Mouse (Mus musculus) heart, embryonic 14.5 days (tissue): Measurements from ENCODE around the gene Gca. TPM values are rescaled to one million over a fixed set of nuclear protein-coding genes. Genes with fewer than 3 reads are reported as not detected.

Experiments
- ATAC-seq: fragments of 200-750 bp; cut with Nextera tagmentation; 2 replicates; pipeline ENCODE4 v1.8.0; 2017; ENCODE audit warnings: low read depth, moderate TSS enrichment; ENCODE audit not compliant: insufficient number of reproducible peaks, insufficient read depth, low FRiP score
- H3K27ac ChIP-seq, 2 experiments: fragments of 200-500 bp in 1 of 2; fragments of 300-500 bp in 1 of 2; sonication (generic) in 1 of 2; replicated peaks in 1 of 2; 2 replicates each; pipeline ENCODE4 v1.5.1; 2012 to 2014; ENCODE audit warnings: low read depth in 2 of 2, low read length in 2 of 2, control low read depth in 1 of 2, mild to moderate bottlenecking in 1 of 2, mixed read lengths in 1 of 2; ENCODE audit not compliant: control insufficient read depth in 1 of 2, insufficient read depth in 1 of 2
- H3K27me3 ChIP-seq: fragments of 300-500 bp; sonication (generic); 2 replicates; pipeline ENCODE4 v1.6.1; 2014; ENCODE audit warnings: mild to moderate bottlenecking, low read length, control low read depth; ENCODE audit not compliant: control insufficient read depth, insufficient read depth
- H3K36me3 ChIP-seq: fragments of 300-500 bp; sonication (generic); 2 replicates; pipeline ENCODE4 v1.6.1; 2014; ENCODE audit warnings: mild to moderate bottlenecking, control low read depth, low read length, mixed read lengths; ENCODE audit not compliant: control insufficient read depth, insufficient read depth
- H3K4me1 ChIP-seq, 2 experiments: fragments of 200-500 bp in 1 of 2; fragments of 300-500 bp in 1 of 2; sonication (generic) in 1 of 2; 2 replicates each; pipeline ENCODE4 v1.6.1; 2012 to 2014; ENCODE audit warnings: low read length in 2 of 2, control low read depth in 1 of 2, mixed read lengths in 1 of 2; ENCODE audit not compliant: control insufficient read depth in 2 of 2, insufficient read depth in 2 of 2
- H3K4me2 ChIP-seq: fragments of 300-500 bp; sonication (generic); 2 replicates; pipeline ENCODE4 v1.6.1; 2014; ENCODE audit warnings: mild to moderate bottlenecking, low read length
- H3K4me3 ChIP-seq, 2 experiments: fragments of 200-500 bp in 1 of 2; fragments of 300-500 bp in 1 of 2; sonication (generic) in 1 of 2; 2 replicates each; pipeline ENCODE4 v1.5.1; 2012 to 2014; ENCODE audit warnings: low read length in 2 of 2, mild to moderate bottlenecking in 2 of 2, control low read depth in 1 of 2, low read depth in 1 of 2, moderate library complexity in 1 of 2; ENCODE audit not compliant: control insufficient read depth in 1 of 2, insufficient read depth in 1 of 2
- H3K9ac ChIP-seq: fragments of 300-500 bp; sonication (generic); 2 replicates; pipeline ENCODE4 v1.6.1; 2014; ENCODE audit warnings: mild to moderate bottlenecking, low read length
- H3K9me3 ChIP-seq: fragments of 300-500 bp; sonication (generic); 2 replicates; pipeline ENCODE4 v1.6.1; 2016; ENCODE audit warnings: low read length, control low read depth; ENCODE audit not compliant: control insufficient read depth
- WGBS: fragments of 180-500 bp; shearing (Covaris S2); extraction: QIAGEN DNeasy Blood & Tissue Kit; methylation state at CpG from one replicate; pipeline ENCODE4 v1.1.7; 2014; 5-methylcytosine and 5-hydroxymethylcytosine counted together
- polyA plus RNA-seq: library from polyadenylated mRNA; unstranded; fragments of >200 nt; fragmentation: Nextera tagmentation; extraction: Ambion mirVana; gene quantifications from 2 replicates; pipeline ENCODE4 v1.2.1, GENCODE M21; 2014

Gca gene
- polyA plus RNA-seq, 1 experiment from 2014 or later, result 19.1 TPM

DNA sequence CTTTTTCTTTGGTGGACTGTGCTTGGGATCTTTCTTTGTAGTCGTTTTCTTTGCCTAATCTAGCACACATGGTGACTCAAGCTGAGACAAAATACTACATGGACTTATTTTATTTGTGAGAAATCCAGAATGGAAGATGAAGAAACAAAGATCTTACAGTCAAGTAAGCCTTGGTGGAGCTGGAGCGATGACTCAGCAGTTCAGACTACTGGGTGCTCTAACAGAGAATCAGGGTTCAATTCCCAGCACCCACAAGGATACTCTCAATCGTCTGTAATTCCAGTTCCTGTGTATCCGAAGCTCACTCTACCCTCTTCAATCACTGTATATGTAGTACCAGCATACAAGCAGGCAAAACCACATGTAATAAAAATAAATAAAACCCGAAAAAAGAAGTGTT is 6.2 kb downstream of the Gca start:
- no peaks in the 10 kb centered on the region for H3K27me3 ChIP-seq
- H3K4me1 ChIP-seq, result 0 out of 4 replicates have a peak, but pooled peaks cover 0 to 2% of the 10 kb centered on the region in 2 experiments
- 85% methylated on average over 5 of the region's 5 CpGs for WGBS
- H3K4me2 ChIP-seq, result no peak overlapping the region
- no peak overlapping the region for H3K9ac ChIP-seq
- H3K4me3 ChIP-seq, result no peak overlapping the region
- H3K9me3 ChIP-seq, result no peaks in the 10 kb centered on the region
- H3K36me3 ChIP-seq, result 0 out of 2 replicates have a peak, but pooled peaks cover 4% of the 10 kb centered on the region
- H3K27ac ChIP-seq, result no peak overlapping the region
- ATAC-seq, result no peak

DNA sequence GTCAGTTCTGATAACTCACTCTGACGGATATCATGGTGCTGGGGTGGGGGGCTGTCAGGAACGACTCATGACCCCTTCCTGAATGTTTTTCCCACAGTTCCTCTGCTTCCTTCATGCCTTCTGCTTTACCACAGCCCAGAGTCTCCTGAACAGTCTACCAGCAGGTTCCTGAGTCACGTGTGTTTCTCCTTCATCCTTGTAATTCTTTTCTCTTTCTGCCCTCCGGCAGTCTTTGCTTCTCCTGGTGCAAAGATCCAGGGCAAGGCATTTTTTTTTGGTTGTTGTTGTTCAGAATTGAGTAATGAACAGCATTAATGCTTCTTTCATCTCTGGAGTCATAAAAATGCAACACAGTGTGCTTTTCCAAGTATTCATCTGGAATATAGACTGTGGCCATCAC is 6.7 kb downstream of the Gca start:
- H3K9me3 ChIP-seq, result no peaks in the 10 kb centered on the region
- H3K27ac ChIP-seq, result no peak overlapping the region
- H3K4me2 ChIP-seq, result no peak overlapping the region
- 74% methylated on average over 4 of the region's 4 CpGs for WGBS
- ATAC-seq, result no peak
- H3K27me3 ChIP-seq, result no peaks in the 10 kb centered on the region
- H3K36me3 ChIP-seq, result 0 out of 2 replicates have a peak, but pooled peaks cover 4% of the 10 kb centered on the region
- no peaks in the 10 kb centered on the region for H3K4me1 ChIP-seq
- no peak overlapping the region for H3K9ac ChIP-seq
- H3K4me3 ChIP-seq, result no peak overlapping the region

DNA sequence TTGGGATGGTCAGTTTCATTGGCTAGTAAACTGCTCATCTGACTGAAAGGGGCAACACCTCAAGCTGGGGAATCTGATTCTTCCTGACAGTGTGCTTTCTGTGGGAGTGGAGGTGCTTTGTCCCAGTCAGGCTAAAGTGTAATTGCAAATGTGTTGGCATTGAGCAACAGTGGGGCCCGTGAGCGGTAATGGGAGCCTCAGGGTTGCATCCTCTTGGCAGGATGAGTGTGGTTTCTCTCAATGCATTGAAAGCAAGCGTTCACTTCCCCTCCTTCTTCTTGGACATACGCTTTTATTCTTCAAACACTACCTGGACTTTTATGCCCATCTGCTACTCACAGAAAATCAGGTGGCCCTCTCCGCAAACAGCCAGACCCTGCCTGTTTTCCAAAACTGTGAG is 8.7 kb downstream of the Gca start:
- Histone ChIP-seq H3K4me3 (no peak overlapping the region), H3K4me1 (no peaks in the 10 kb centered on the region), H3K27me3 (no peaks in the 10 kb centered on the region), H3K4me2 (no peak overlapping the region), H3K36me3 (0 out of 2 replicates have a peak, but pooled peaks cover 4% of the 10 kb centered on the region), H3K9ac (no peak overlapping the region), H3K27ac (no peak overlapping the region), H3K9me3 (no peaks in the 10 kb centered on the region)
- ATAC-seq, result no peak
- WGBS, result 85% methylated on average over 5 of the region's 5 CpGs

DNA sequence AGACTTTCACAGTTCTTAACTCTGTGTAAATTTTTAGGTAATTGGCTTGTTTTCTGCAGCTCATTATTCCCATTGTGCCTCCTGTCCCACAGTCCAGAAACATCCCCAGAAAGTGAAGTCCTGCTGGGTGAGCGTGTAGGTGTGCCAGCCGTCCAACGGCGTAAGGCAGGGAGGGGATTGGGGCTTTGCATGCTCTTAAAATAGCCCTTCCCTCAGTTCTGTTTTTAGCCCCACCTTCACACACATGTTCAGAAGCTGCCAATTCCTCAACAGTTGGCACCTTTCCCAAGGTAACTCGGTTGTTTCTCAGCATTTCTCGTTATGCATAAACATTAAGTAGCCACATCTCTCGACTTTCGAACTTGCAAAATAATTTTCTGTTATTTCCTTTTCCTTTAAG is 17.6 kb downstream of the Gca start:
- Histone ChIP-seq H3K9ac (peak overlapping the region; percentile 65), H3K36me3 (no peaks in the 10 kb centered on the region), H3K27me3 (no peaks in the 10 kb centered on the region), H3K9me3 (no peaks in the 10 kb centered on the region), H3K4me3 (peak overlapping the region in 1 of 2 experiments; percentile 24; a peak in 1 of 4 replicates), H3K4me2 (peak overlapping the region; percentile 56), H3K4me1 (peaks cover 2 to 3% of the 10 kb centered on the region in 2 experiments; a peak in 3 of 4 replicates), H3K27ac (peak overlapping the region; percentile 48 to 77; a peak in 3 of 4 replicates)
- 37% methylated on average over 8 of the region's 8 CpGs for WGBS
- ATAC-seq, result peak; percentile 81

DNA sequence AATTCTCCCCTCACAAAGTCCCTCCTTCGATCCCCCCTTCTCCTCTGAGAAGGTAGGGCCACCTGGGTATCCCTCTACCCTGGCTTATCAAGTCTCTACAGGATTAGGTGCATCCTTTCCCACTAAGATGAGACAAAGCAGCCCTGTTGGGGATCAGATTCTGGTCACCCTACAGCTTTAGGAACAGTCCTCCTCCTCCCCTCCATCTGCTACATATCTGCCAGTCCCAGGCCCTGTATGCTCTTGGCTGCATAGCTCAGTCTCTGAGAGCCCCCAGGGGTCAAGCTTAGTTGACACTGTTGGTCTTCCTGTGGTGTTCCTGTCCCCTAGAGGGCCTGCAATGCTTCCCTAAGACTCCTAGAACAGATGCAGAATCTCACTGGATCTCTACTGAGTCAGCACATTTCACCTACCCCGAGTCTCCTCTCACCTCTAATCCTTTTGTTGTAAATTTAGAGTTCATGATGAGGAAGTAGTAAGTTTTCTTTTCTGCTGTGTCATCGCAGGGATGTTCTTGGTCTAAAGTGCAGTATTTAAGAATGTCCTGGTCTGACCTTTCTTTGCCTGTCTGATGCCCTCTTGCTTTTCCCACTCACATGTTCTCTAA is 21.0 kb downstream of the Gca start:
- Histone ChIP-seq H3K27ac (no peak overlapping the region), H3K4me2 (no peak overlapping the region), H3K4me1 (peaks cover 2 to 3% of the 10 kb centered on the region in 2 experiments; a peak in 3 of 4 replicates), H3K9ac (no peak overlapping the region), H3K4me3 (no peak overlapping the region), H3K27me3 (no peaks in the 10 kb centered on the region), H3K9me3 (no peaks in the 10 kb centered on the region), H3K36me3 (no peaks in the 10 kb centered on the region)
- WGBS, result 52% methylated on average over 3 of the region's 3 CpGs
- ATAC-seq, result no peak

DNA sequence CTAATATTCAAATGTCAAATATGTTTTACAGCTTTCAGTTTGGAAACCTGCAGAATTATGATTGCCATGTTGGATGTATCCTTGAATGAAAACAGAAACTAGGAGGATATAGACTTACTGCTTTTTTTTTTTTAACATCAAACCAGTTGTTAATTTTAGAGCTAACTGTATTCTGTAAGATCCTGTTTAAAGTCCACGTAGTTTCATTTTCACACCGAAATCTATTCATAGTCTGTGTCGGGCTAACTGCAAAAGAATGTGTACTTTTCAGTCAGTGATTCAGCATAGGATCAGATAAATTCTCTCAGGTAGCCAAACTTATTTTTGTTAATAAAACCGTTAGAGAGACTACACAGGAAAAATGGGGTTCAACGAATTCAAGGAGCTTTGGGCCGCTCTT is 21.8 kb downstream of the Gca start:
- no peak for ATAC-seq
- Histone ChIP-seq H3K4me1 (peaks cover under 1 to 2% of the 10 kb centered on the region in 2 experiments; a peak in 3 of 4 replicates), H3K9ac (no peak overlapping the region), H3K9me3 (no peaks in the 10 kb centered on the region), H3K36me3 (no peaks in the 10 kb centered on the region), H3K4me2 (no peak overlapping the region), H3K27ac (no peak overlapping the region), H3K4me3 (no peak overlapping the region), H3K27me3 (no peaks in the 10 kb centered on the region)
- 87% methylated on average over 6 of the region's 6 CpGs for WGBS

DNA sequence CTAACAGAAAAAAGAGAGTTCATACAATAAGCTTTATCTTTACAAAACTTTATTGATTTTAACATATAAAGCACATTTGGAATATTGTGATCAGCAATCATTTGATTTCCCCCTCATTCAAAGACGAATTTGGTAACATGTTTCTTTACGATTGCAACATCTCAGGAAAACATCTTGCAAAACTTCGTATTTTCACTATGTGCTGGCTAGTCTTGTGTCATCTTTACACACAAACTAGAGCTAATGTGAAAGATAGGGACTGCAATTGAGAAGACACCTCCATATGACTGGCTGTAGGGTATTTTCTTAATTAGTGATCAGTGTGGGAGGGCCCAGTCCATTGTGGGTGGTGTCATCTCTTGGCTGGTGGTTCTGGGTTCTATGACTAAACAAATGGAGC is 42.2 kb downstream of the Gca start:
- ATAC-seq, result no peak
- H3K9me3 ChIP-seq, result no peaks in the 10 kb centered on the region
- no peak overlapping the region for H3K9ac ChIP-seq
- 91% methylated on average over 3 of the region's 3 CpGs for WGBS
- no peaks in the 10 kb centered on the region for H3K4me1 ChIP-seq
- no peak overlapping the region for H3K4me2 ChIP-seq
- H3K36me3 ChIP-seq, result no peaks in the 10 kb centered on the region
- H3K4me3 ChIP-seq, result no peak overlapping the region
- H3K27me3 ChIP-seq, result no peaks in the 10 kb centered on the region
- no peak overlapping the region for H3K27ac ChIP-seq

DNA sequence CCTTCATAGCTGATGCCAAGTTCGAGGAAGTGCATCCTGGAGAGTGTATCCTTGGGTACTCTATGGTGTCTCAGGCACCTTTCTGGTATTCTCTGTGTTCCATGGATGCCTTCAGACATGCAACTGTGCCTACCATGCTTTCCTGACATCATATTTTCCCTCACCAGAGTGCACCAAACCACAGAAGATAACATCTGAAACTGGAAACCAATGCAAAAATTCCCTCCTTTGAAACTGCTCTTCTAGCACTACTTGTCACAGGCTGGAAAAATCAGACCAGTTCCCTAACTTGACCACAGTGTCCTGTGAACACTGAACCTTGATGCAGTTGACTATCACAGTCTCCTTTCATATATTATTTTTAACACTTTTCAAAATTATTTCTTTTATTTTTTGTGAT is 45.5 kb downstream of the Gca start:
- H3K27ac ChIP-seq, result no peak overlapping the region
- H3K4me3 ChIP-seq, result no peak overlapping the region
- H3K9me3 ChIP-seq, result no peaks in the 10 kb centered on the region
- no peak overlapping the region for H3K4me2 ChIP-seq
- no peaks in the 10 kb centered on the region for H3K4me1 ChIP-seq
- no peaks in the 10 kb centered on the region for H3K36me3 ChIP-seq
- ATAC-seq, result no peak
- H3K9ac ChIP-seq, result no peak overlapping the region
- 83% methylated on average over 1 of the region's 1 CpGs for WGBS
- H3K27me3 ChIP-seq, result no peaks in the 10 kb centered on the region
